Mouse (Mus musculus) forebrain, postnatal 0 days (tissue): ENCODE data around the gene Catsperg1. TPM values are rescaled to one million over a fixed set of nuclear protein-coding genes. Genes with fewer than 3 reads are reported as not detected.

Experiments used
- ATAC-seq: fragments of 200-750 bp; cut with Nextera tagmentation; 2 replicates; pipeline ENCODE4 v1.8.0; 2017; ENCODE audit warnings: mild to moderate bottlenecking, moderate library complexity
- DNase-seq: peaks from one replicate; pipeline ENCODE4 v3.0.0-alpha.2; 2015
- H3K27ac ChIP-seq: fragments of 300-500 bp; sonication (generic); 2 replicates; pipeline ENCODE4 v1.5.1; 2014; ENCODE audit warnings: low read depth, mild to moderate bottlenecking, antibody characterized with exemption, low read length, moderate library complexity, mixed read lengths
- H3K27me3 ChIP-seq: fragments of 300-500 bp; sonication (generic); 2 replicates; pipeline ENCODE4 v1.6.1; 2014; ENCODE audit warnings: mild to moderate bottlenecking, low read length, mixed read lengths; ENCODE audit not compliant: insufficient read depth
- H3K36me3 ChIP-seq: fragments of 300-500 bp; sonication (generic); 2 replicates; pipeline ENCODE4 v1.6.1; 2014; ENCODE audit warnings: mild to moderate bottlenecking, moderate library complexity; ENCODE audit not compliant: insufficient read depth
- H3K4me1 ChIP-seq: fragments of 300-500 bp; sonication (generic); 2 replicates; pipeline ENCODE4 v1.6.1; 2014; ENCODE audit warnings: antibody characterized with exemption; ENCODE audit not compliant: insufficient read depth
- H3K4me2 ChIP-seq: fragments of 300-500 bp; sonication (generic); 2 replicates; pipeline ENCODE4 v1.6.1; 2014; ENCODE audit warnings: low read depth, mild to moderate bottlenecking, moderate library complexity
- H3K4me3 ChIP-seq: fragments of 300-500 bp; sonication (generic); 2 replicates; pipeline ENCODE4 v1.5.1; 2014; ENCODE audit warnings: low read depth, low read length, mixed read lengths
- H3K9ac ChIP-seq: fragments of 300-500 bp; sonication (generic); 2 replicates; pipeline ENCODE4 v1.6.1; 2014; ENCODE audit warnings: mild to moderate bottlenecking
- H3K9me3 ChIP-seq: fragments of 300-500 bp; sonication (generic); 2 replicates; pipeline ENCODE4 v1.6.1; 2016; ENCODE audit warnings: low read length
- CTCF ChIP-seq: sonication (generic); IDR thresholded peaks from 2 replicates; pipeline ENCODE4 v1.5.1; 2016; ENCODE audit warnings: antibody characterized with exemption, control low read depth, low read depth
- WGBS: fragments of 180-500 bp; shearing (Covaris S2); extraction: QIAGEN DNeasy Blood & Tissue Kit; methylation state at CpG from one replicate; pipeline ENCODE4 v1.1.7; 2014; 5-methylcytosine and 5-hydroxymethylcytosine counted together
- polyA plus RNA-seq: library from polyadenylated mRNA; unstranded; fragments of >200 nt; fragmentation: Nextera tagmentation; extraction: Ambion mirVana; gene quantifications from 2 replicates; pipeline ENCODE4 v1.2.1, GENCODE M21; 2015
- total RNA-seq: library from RNA; depleted of rRNA; stranded (reverse); fragments of >200 nt; gene quantifications from 2 replicates; pipeline ENCODE4 v1.2.3, GENCODE M21; 2014

The Catsperg1 gene
- total and polyA plus RNA-seq, 2 experiments from 2014 or later: 2.3 to 3.5 TPM

GRCm38 (mm10) chr7:29180077-29180853 lies 33.6 kb downstream of the Catsperg1 start, which contains the start of gene Psmd8:
Gene Psmd8 (minus strand): TSS chr7:29180701.
- Histone ChIP-seq H3K36me3 (peaks cover 14% of the 10 kb centered on the region), H3K4me2 (peak within 1 kb of the TSS; percentile 63), H3K4me3 (peak within 1 kb of the TSS; percentile 80), H3K27ac (peak within 1 kb of the TSS; percentile 36), H3K27me3 (no peaks in the 10 kb centered on the region), H3K4me1 (peaks cover 10% of the 10 kb centered on the region), H3K9me3 (no peaks in the 10 kb centered on the region), H3K9ac (peak within 1 kb of the TSS; percentile 72)
- WGBS: under 1% methylated on average over 62 of the region's 62 CpGs
- DNase-seq (peak; percentile 98), ATAC-seq (peak; percentile 97)
- TF ChIP-seq CTCF: peak; percentile 63

- no peaks in the 10 kb centered on the region for H3K9me3 ChIP-seq
- peaks cover 24% of the 10 kb centered on the region for H3K36me3 ChIP-seq
- H3K4me2 ChIP-seq: peak overlapping the region; percentile 63
- H3K27ac ChIP-seq: no peak overlapping the region
- peaks cover 2% of the 10 kb centered on the region; the same call in 1 of the 2 replicates for H3K27me3 ChIP-seq
- 47% methylated on average over 7 of the region's 7 CpGs for WGBS
- TF ChIP-seq CTCF: no peak
- peak overlapping the region; percentile 80 for H3K4me3 ChIP-seq
- no peak overlapping the region for H3K9ac ChIP-seq
- no peak for ATAC-seq
- H3K4me1 ChIP-seq: peaks cover 10% of the 10 kb centered on the region
- DNase-seq: no peak
Observed at GRCm38 (mm10) chr7:29179323-29179722, 34.5 kb downstream of the Catsperg1 start.

- peaks cover 13% of the 10 kb centered on the region for H3K27me3 ChIP-seq
- no peak overlapping the region for H3K4me2 ChIP-seq
- ATAC-seq: no peak
- no peaks in the 10 kb centered on the region for H3K9me3 ChIP-seq
- H3K27ac ChIP-seq: no peak overlapping the region
- no peak overlapping the region for H3K9ac ChIP-seq
- H3K36me3 ChIP-seq: peaks cover 35% of the 10 kb centered on the region
- peaks cover 10% of the 10 kb centered on the region for H3K4me1 ChIP-seq
- no peak overlapping the region for H3K4me3 ChIP-seq
- TF ChIP-seq CTCF: 0 out of 2 replicates have a peak, but pooled peaks have one; percentile 32
- WGBS: 88% methylated on average over 4 of the region's 4 CpGs
- DNase-seq: no peak
Observed at GRCm38 (mm10) chr7:29178106-29178505, 35.7 kb downstream of the Catsperg1 start.

- no peak for TF ChIP-seq CTCF
- Histone ChIP-seq H3K9me3 (no peaks in the 10 kb centered on the region), H3K27me3 (peaks cover 39% of the 10 kb centered on the region), H3K4me3 (no peak overlapping the region), H3K36me3 (peaks cover 40% of the 10 kb centered on the region), H3K4me1 (peaks cover 13% of the 10 kb centered on the region; the same call in 1 of the 2 replicates), H3K4me2 (no peak overlapping the region), H3K9ac (no peak overlapping the region), H3K27ac (no peak overlapping the region)
- WGBS: 45% methylated on average over 31 of the region's 32 CpGs
- ATAC-seq (no peak), DNase-seq (no peak)
Observed at GRCm38 (mm10) chr7:29172390-29173016, 41.3 kb downstream of the Catsperg1 start.

- WGBS: 9% methylated on average over 34 of the region's 34 CpGs
- H3K27me3 ChIP-seq: peaks cover 39% of the 10 kb centered on the region
- H3K4me1 ChIP-seq: peaks cover 13% of the 10 kb centered on the region; the same call in 1 of the 2 replicates
- peak overlapping the region; percentile 75; the same call in 1 of the 2 replicates for H3K4me3 ChIP-seq
- no peak for DNase-seq
- H3K9me3 ChIP-seq: no peaks in the 10 kb centered on the region
- no peak overlapping the region for H3K27ac ChIP-seq
- peak overlapping the region; percentile 59 for H3K4me2 ChIP-seq
- peaks cover 35% of the 10 kb centered on the region for H3K36me3 ChIP-seq
- no peak for ATAC-seq
- H3K9ac ChIP-seq: no peak overlapping the region
- TF ChIP-seq CTCF: no peak
Observed at GRCm38 (mm10) chr7:29171562-29172097, 42.2 kb downstream of the Catsperg1 start.

- TF ChIP-seq CTCF: no peak
- Histone ChIP-seq H3K4me2 (peak overlapping the region; percentile 59), H3K9ac (no peak overlapping the region), H3K4me3 (peak overlapping the region; percentile 75), H3K9me3 (no peaks in the 10 kb centered on the region), H3K36me3 (peaks cover 35% of the 10 kb centered on the region), H3K27ac (no peak overlapping the region), H3K27me3 (peaks cover 39% of the 10 kb centered on the region), H3K4me1 (peaks cover 13% of the 10 kb centered on the region; the same call in 1 of the 2 replicates)
- ATAC-seq (no peak), DNase-seq (no peak)
- 2% methylated on average over 42 of the region's 43 CpGs for WGBS
Observed at GRCm38 (mm10) chr7:29170755-29171561, 42.9 kb downstream of the Catsperg1 start.
